9 mouse cellular contexts compared by ENCODE assay signal in the genomic region with DNA sequence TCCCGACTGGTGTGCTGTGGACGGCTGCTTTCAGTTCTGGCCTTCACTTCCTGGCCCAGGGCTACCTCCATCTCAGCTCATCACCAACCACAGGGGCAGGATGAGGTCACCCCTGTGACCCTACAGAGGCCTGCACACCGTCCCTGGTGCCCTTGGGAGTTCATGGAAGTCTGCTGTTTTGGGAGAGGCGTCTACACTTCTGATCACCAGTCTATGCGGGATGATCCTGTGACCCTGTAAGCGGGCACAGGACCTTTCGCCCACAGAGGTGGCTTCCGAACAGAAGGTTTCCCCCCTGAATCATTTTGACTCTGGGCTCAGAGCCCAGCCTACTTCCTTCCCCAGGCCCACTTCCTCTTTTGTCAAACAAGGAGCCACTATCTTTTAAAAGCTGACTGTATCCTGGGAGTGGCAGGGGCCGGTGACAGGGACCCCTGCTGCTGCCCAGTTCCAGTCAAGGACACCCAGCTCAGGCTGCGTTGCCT. TPM values are rescaled to one million over a fixed set of nuclear protein-coding genes. Genes with fewer than 3 reads are reported as not detected.
A peak's percentile ranks its signal among the peaks of the same experiment; 100 is the strongest.
DNase-seq lines count a peak whose midpoint lies in the region; ATAC-seq lines count a peak whose summit lies in the region.
"Had no signal": no experiment of that assay in that cellular context is flagged by ENCODE, and none has a peak within 500 bp of the region (broad histone marks: within the 10 kb centered on the region; RNA-seq: fewer than 3 reads in every experiment).

No protein-coding gene starts in this region.

- DNase-seq in kidney, adult 18-20 months: peak; percentile 45
- peak; percentile 51 for DNase-seq in lung, postnatal 10 days
- peak; percentile 57 for DNase-seq in thymus, postnatal 14 days
- no peak for DNase-seq in forebrain, embryonic 10.5 days (ENCODE audit: extremely low spot score, low spot score)
- DNase-seq in hindbrain, embryonic 10.5 days (ENCODE audit: low spot score): no peak
- DNase-seq in left cerebral cortex, postnatal 10 days (ENCODE audit: extremely low spot score in 1 of 2, low spot score in 2 of 2): no peak

- WGBS in kidney, embryonic 14.5 days: 71% methylated on average over 10 of the region's 10 CpGs
- 39% methylated on average over 10 of the region's 10 CpGs for WGBS in heart, embryonic 16.5 days
- WGBS in forebrain, embryonic 10.5 days: 67% methylated on average over 10 of the region's 10 CpGs
- 65% methylated on average over 10 of the region's 10 CpGs for WGBS in hindbrain, embryonic 10.5 days

- H3K9me3 ChIP-seq in kidney, embryonic 14.5 days (ENCODE audit: control insufficient read depth, low read length): no peaks in the 10 kb centered on the region
- H3K9me3 ChIP-seq in heart, embryonic 16.5 days (replicated peaks; ENCODE audit: control insufficient read depth, low read length): no peaks in the 10 kb centered on the region
- peaks cover 12% of the 10 kb centered on the region for H3K9me3 ChIP-seq in forebrain, embryonic 10.5 days
- 0 out of 2 replicates have a peak, but pooled peaks cover 7% of the 10 kb centered on the region for H3K9me3 ChIP-seq in hindbrain, embryonic 10.5 days

- H3K36me3 ChIP-seq in kidney, embryonic 14.5 days (ENCODE audit: control insufficient read depth, insufficient read depth, low read length): no peaks in the 10 kb centered on the region
- H3K36me3 ChIP-seq in heart, embryonic 16.5 days (ENCODE audit: control insufficient read depth, insufficient read depth): no peaks in the 10 kb centered on the region
- no peaks in the 10 kb centered on the region for H3K36me3 ChIP-seq in forebrain, embryonic 10.5 days (replicated peaks)
- no peaks in the 10 kb centered on the region for H3K36me3 ChIP-seq in hindbrain, embryonic 10.5 days

- no peak overlapping the region for H3K4me3 ChIP-seq in kidney, embryonic 14.5 days (ENCODE audit: low read length)
- no peak overlapping the region for H3K4me3 ChIP-seq in heart, embryonic 16.5 days (ENCODE audit: low read length)
- H3K4me3 ChIP-seq in forebrain, embryonic 10.5 days: no peak overlapping the region
- no peak overlapping the region for H3K4me3 ChIP-seq in hindbrain, embryonic 10.5 days

- no peaks in the 10 kb centered on the region for H3K27me3 ChIP-seq in kidney, embryonic 14.5 days (ENCODE audit: control insufficient read depth, insufficient read depth, low read length)
- H3K27me3 ChIP-seq in heart, embryonic 16.5 days (ENCODE audit: control insufficient read depth, insufficient read depth, low read length): no peaks in the 10 kb centered on the region
- H3K27me3 ChIP-seq in forebrain, embryonic 10.5 days (ENCODE audit: poor library complexity, severe bottlenecking): no peaks in the 10 kb centered on the region
- H3K27me3 ChIP-seq in hindbrain, embryonic 10.5 days (ENCODE audit: insufficient read depth, poor library complexity, severe bottlenecking): no peaks in the 10 kb centered on the region

- ATAC-seq in kidney, embryonic 14.5 days (ENCODE audit: low FRiP score, low TSS enrichment): no peak
- ATAC-seq in heart, embryonic 16.5 days (replicated peaks; ENCODE audit: extremely low read depth, insufficient read depth, low FRiP score): peak; percentile 16; the same call in 1 of the 2 replicates

- H3K4me1 ChIP-seq in kidney, embryonic 14.5 days (ENCODE audit: control insufficient read depth, insufficient read depth, low read length): no peaks in the 10 kb centered on the region
- H3K4me1 ChIP-seq in heart, embryonic 16.5 days (ENCODE audit: control insufficient read depth, insufficient read depth, low read length): peaks cover 5% of the 10 kb centered on the region
- no peaks in the 10 kb centered on the region for H3K4me1 ChIP-seq in forebrain, embryonic 10.5 days
- no peaks in the 10 kb centered on the region for H3K4me1 ChIP-seq in hindbrain, embryonic 10.5 days (replicated peaks)

- H3K9ac ChIP-seq in kidney, embryonic 14.5 days (ENCODE audit: low read depth, low read length): no peak overlapping the region
- no peak overlapping the region for H3K9ac ChIP-seq in heart, embryonic 16.5 days (ENCODE audit: low read length)

- H3K4me2 ChIP-seq in kidney, embryonic 14.5 days (replicated peaks; ENCODE audit: low read depth, low read length): no peak overlapping the region
- no peak overlapping the region for H3K4me2 ChIP-seq in heart, embryonic 16.5 days (ENCODE audit: low read depth, low read length)

- H3K27ac ChIP-seq in kidney, embryonic 14.5 days (ENCODE audit: low read depth, low read length): no peak overlapping the region
- 0 out of 2 replicates have a peak overlapping the region, but pooled peaks have one; percentile 2 for H3K27ac ChIP-seq in heart, embryonic 16.5 days (ENCODE audit: low read length)
- H3K27ac ChIP-seq in forebrain, embryonic 10.5 days: no peak overlapping the region
- H3K27ac ChIP-seq in hindbrain, embryonic 10.5 days: no peak overlapping the region

- intact Hi-C loops in left cerebral cortex, postnatal 10 days (cut with DNase I): loop anchor here (5.0 kb wide), 1 partner anchor 74 kb away; a partner anchor contains a TSS

RNA-seq across cellular contexts. Expression of a gene that starts 10.1 kb away (rescaled TPM):
- polyA plus RNA-seq in kidney, embryonic 14.5 days (2014; fragmentation: Nextera tagmentation; extraction: Ambion mirVana): not detected in 2 replicates
- polyA plus RNA-seq in heart, embryonic 16.5 days (2015; fragmentation: Nextera tagmentation; extraction: Ambion mirVana): not detected in 2 replicates
- not detected in 2 replicates for polyA plus RNA-seq in forebrain, embryonic 10.5 days (2016; fragmentation: Nextera tagmentation; extraction: Ambion mirVana)
- not detected in 2 replicates for polyA plus RNA-seq in hindbrain, embryonic 10.5 days (2016; fragmentation: Nextera tagmentation; extraction: Ambion mirVana)
- total RNA-seq in left cerebral cortex, postnatal 10 days (2021): not detected
- total RNA-seq: gastrocnemius, adult 8-10 months had no signal

RNA-seq across cellular contexts. Expression of a gene that starts 16.6 kb away (rescaled TPM):
- polyA plus RNA-seq in kidney, embryonic 14.5 days (2014; fragmentation: Nextera tagmentation; extraction: Ambion mirVana): not detected in 2 replicates
- polyA plus RNA-seq in heart, embryonic 16.5 days (2015; fragmentation: Nextera tagmentation; extraction: Ambion mirVana): 0.04 TPM in 1 of 2 replicates, not detected in the other
- polyA plus RNA-seq in forebrain, embryonic 10.5 days (2016; fragmentation: Nextera tagmentation; extraction: Ambion mirVana): not detected in 2 replicates
- not detected in 2 replicates for polyA plus RNA-seq in hindbrain, embryonic 10.5 days (2016; fragmentation: Nextera tagmentation; extraction: Ambion mirVana)
- not detected for total RNA-seq in left cerebral cortex, postnatal 10 days (2021)
- total RNA-seq: gastrocnemius, adult 8-10 months had no signal

RNA-seq across cellular contexts. Expression of a gene that starts 19.4 kb away (rescaled TPM):
- polyA plus RNA-seq in kidney, embryonic 14.5 days (2014; fragmentation: Nextera tagmentation; extraction: Ambion mirVana): 0.27 TPM in 1 of 2 replicates, not detected in the other
- not detected in 2 replicates for polyA plus RNA-seq in heart, embryonic 16.5 days (2015; fragmentation: Nextera tagmentation; extraction: Ambion mirVana)
- 0.26 TPM in 1 of 2 replicates, not detected in the other for polyA plus RNA-seq in forebrain, embryonic 10.5 days (2016; fragmentation: Nextera tagmentation; extraction: Ambion mirVana)
- 0.20 TPM in 1 of 2 replicates, not detected in the other for polyA plus RNA-seq in hindbrain, embryonic 10.5 days (2016; fragmentation: Nextera tagmentation; extraction: Ambion mirVana)
- 1 to 10 TPM; 6.3 to 6.7 TPM for total RNA-seq in left cerebral cortex, postnatal 10 days (2021)
- total RNA-seq: gastrocnemius, adult 8-10 months had no signal

RNA-seq across cellular contexts. Expression of a gene that starts 48.6 kb away (rescaled TPM):
- polyA plus RNA-seq in kidney, embryonic 14.5 days (2014; fragmentation: Nextera tagmentation; extraction: Ambion mirVana): 3.5 and 4.2 TPM in 2 replicates
- 3.1 and 4.1 TPM in 2 replicates for polyA plus RNA-seq in heart, embryonic 16.5 days (2015; fragmentation: Nextera tagmentation; extraction: Ambion mirVana)
- polyA plus RNA-seq in forebrain, embryonic 10.5 days (2016; fragmentation: Nextera tagmentation; extraction: Ambion mirVana): 0.91 and 1.4 TPM in 2 replicates
- polyA plus RNA-seq in hindbrain, embryonic 10.5 days (2016; fragmentation: Nextera tagmentation; extraction: Ambion mirVana): 0.60 and 0.78 TPM in 2 replicates
- total RNA-seq in left cerebral cortex, postnatal 10 days (2021): 1 to 10 TPM in 1 of 2 experiments, not detected in 1; 1.0 TPM

RNA-seq across cellular contexts. Expression of a gene that starts 49.8 kb away (rescaled TPM):
- polyA plus RNA-seq in kidney, embryonic 14.5 days (2014; fragmentation: Nextera tagmentation; extraction: Ambion mirVana): 9.6 and 10.8 TPM in 2 replicates
- 17.6 and 19.0 TPM in 2 replicates for polyA plus RNA-seq in heart, embryonic 16.5 days (2015; fragmentation: Nextera tagmentation; extraction: Ambion mirVana)
- 4.7 and 4.8 TPM in 2 replicates for polyA plus RNA-seq in forebrain, embryonic 10.5 days (2016; fragmentation: Nextera tagmentation; extraction: Ambion mirVana)
- 4.4 and 5.4 TPM in 2 replicates for polyA plus RNA-seq in hindbrain, embryonic 10.5 days (2016; fragmentation: Nextera tagmentation; extraction: Ambion mirVana)
- 10 to 100 TPM in 1 of 2 experiments, 1 to 10 TPM in 1; 9.8 to 14.1 TPM for total RNA-seq in left cerebral cortex, postnatal 10 days (2021)

Comparison
In these comparisons a context has a peak if more than half of its experiments do, and no peak if none do; other contexts are left out.
1. DNase-seq: peak in kidney, adult 18-20 months (single experiment), lung, postnatal 10 days (single experiment) and thymus, postnatal 14 days (single experiment); none in forebrain, embryonic 10.5 days (single experiment), hindbrain, embryonic 10.5 days (single experiment) and left cerebral cortex, postnatal 10 days (0 of 2).